Mouse (Mus musculus) bone marrow macrophage, adult 2 months (primary cell): ENCODE data around the gene Psma3.

Experiments used
- CTCF ChIP-seq: IDR thresholded peaks from 2 replicates; pipeline ENCODE4 v1.5.1; 2012; ENCODE audit warnings: low read depth, mild to moderate bottlenecking, low read length, moderate library complexity
- POLR2A ChIP-seq: IDR thresholded peaks from 2 replicates; pipeline ENCODE4 v1.6.1; 2012; ENCODE audit warnings: mild to moderate bottlenecking, low read depth, low read length, borderline replicate concordance

GRCm38 (mm10) chr12:70968791-70969307 lies 5.6 kb upstream of the Psma3 start:
- TF ChIP-seq POLR2A (no peak), CTCF (no peak)
